Mouse (Mus musculus) embryonic fibroblast, embryonic 13.5 days (primary cell): ENCODE data around the gene Rnf43.

ENCODE experiments used
- CTCF ChIP-seq: IDR thresholded peaks from 2 replicates; pipeline ENCODE4 v1.5.1; 2011; ENCODE audit warnings: mild to moderate bottlenecking, control low read depth, low read length, moderate library complexity, borderline replicate concordance; ENCODE audit not compliant: insufficient read depth
- POLR2A ChIP-seq: IDR thresholded peaks from 2 replicates; pipeline ENCODE4 v1.6.1; 2011; ENCODE audit warnings: low read depth, mild to moderate bottlenecking, control low read depth, low read length, moderate library complexity

DNA sequence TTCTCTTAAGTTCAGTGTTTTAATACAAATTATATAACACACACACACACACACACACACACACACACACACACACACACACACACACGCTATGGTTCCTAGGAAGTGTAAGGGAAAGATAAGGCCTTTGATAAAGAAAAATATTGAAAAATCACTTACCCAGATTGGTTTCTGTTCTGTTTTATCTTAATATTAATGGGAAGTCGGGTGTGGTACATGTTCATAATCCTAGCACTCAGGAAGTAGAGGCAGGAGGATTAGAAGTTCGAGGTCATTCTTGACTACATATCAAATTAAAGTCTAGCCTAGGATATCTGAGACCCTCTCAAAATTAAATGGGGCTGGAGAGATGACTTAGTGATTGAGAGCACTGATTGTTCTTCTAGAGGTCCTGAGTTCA, 59.6 kb downstream of the Rnf43 start:
- TF ChIP-seq POLR2A (no peak), CTCF (no peak)
